Mouse (Mus musculus): ENCODE measurements around the gene Gpc4.

DNA sequence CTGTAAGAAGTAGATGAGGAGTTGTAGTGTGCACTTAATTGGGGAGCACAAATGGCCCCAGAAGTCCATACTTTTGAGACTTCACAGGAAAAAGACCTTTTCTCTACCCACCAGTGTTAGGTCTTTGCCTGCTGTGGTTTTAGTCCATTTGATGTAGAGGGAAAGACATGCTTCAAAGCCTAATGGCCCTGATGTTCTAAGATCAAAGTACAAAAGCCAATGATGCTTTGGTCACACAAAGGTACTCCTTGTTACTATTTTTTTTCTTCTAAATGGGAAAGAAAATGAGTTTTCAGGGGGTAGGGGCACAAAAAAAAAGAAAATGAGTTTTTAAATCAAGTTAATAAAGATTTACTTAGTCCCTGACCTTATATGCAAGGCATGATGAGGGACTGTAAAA, 24.7 kb downstream of the Gpc4 start:
- no peak for TF ChIP-seq CTCF (conservative IDR thresholded peaks at IDR 0.05; ENCODE audit: low read length)
- TF ChIP-seq POU5F1 (IDR thresholded peaks at IDR 0.05; ENCODE audit: borderline replicate concordance, low read length): no peak
- no peak for TF ChIP-seq NANOG (IDR thresholded peaks at IDR 0.05; ENCODE audit: borderline replicate concordance, low read length)
